Mouse (Mus musculus) heart, embryonic 10.5 days (tissue): ENCODE data around the gene Gm44502. TPM values are rescaled to one million over a fixed set of nuclear protein-coding genes. Genes with fewer than 3 reads are reported as not detected.

Source experiments
- DNase-seq: peaks from one replicate; pipeline ENCODE4 v3.0.0-alpha.2; 2017; ENCODE audit warnings: low spot score
- H3K27ac ChIP-seq: fragments of 300-500 bp; sonication (generic); 2 replicates; pipeline ENCODE4 v1.5.1; 2016; ENCODE audit warnings: mild to moderate bottlenecking
- H3K27me3 ChIP-seq: fragments of 300-500 bp; sonication (generic); 2 replicates; pipeline ENCODE4 v1.6.1; 2016; ENCODE audit warnings: mild to moderate bottlenecking; ENCODE audit not compliant: poor library complexity, insufficient read depth, severe bottlenecking
- H3K36me3 ChIP-seq: fragments of 300-500 bp; sonication (generic); 2 replicates; pipeline ENCODE4 v1.6.1; 2016; ENCODE audit warnings: mild to moderate bottlenecking, moderate library complexity
- H3K4me1 ChIP-seq: fragments of 300-500 bp; sonication (generic); 2 replicates; pipeline ENCODE4 v1.6.1; 2016; ENCODE audit warnings: mild to moderate bottlenecking
- H3K4me3 ChIP-seq: fragments of 300-500 bp; sonication (generic); 2 replicates; pipeline ENCODE4 v1.5.1; 2016; ENCODE audit warnings: mild to moderate bottlenecking, moderate library complexity
- H3K9me3 ChIP-seq: fragments of 300-500 bp; sonication (generic); 2 replicates; pipeline ENCODE4 v1.6.1; 2016; ENCODE audit warnings: mild to moderate bottlenecking, moderate library complexity
- WGBS: fragments of 180-500 bp; shearing (Covaris S2); methylation state at CpG from one replicate; pipeline ENCODE4 v1.1.7; 2016; 5-methylcytosine and 5-hydroxymethylcytosine counted together
- polyA plus RNA-seq: library from polyadenylated mRNA; unstranded; fragments of >200 nt; fragmentation: Nextera tagmentation; extraction: Ambion mirVana; gene quantifications from 2 replicates; pipeline ENCODE4 v1.2.1, GENCODE M21; 2016

The Gm44502 gene
- polyA plus RNA-seq, 1 experiment from 2014 or later = 0.58 TPM

DNA sequence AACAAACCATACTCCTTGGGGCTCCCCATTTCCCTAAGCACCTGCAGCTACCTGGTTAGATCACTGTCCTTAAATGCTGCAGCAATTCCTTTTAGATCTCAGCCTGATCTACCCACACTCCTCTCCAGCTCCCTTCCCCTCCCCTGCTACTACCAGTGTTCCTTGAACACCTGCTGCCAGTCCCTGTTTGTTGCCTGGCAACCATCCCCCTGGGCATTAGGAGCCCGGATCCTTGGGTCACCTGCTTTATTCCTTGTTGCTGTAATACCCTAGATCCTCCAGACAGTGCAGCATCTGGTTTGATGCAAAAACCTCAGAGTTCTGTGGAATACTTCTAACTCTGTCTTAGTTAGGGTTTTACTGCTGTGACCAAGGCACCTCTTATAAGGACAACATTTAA lies 35.6 kb upstream of the Gm44502 start:
- no peak overlapping the region for H3K27ac ChIP-seq
- 23% methylated on average over 1 of the region's 1 CpGs for WGBS
- H3K27me3 ChIP-seq = peaks cover 18% of the 10 kb centered on the region
- no peak overlapping the region for H3K4me3 ChIP-seq
- H3K9me3 ChIP-seq = no peaks in the 10 kb centered on the region
- no peak for DNase-seq
- no peaks in the 10 kb centered on the region for H3K36me3 ChIP-seq
- no peaks in the 10 kb centered on the region for H3K4me1 ChIP-seq

- no peaks in the 10 kb centered on the region for H3K36me3 ChIP-seq
- DNase-seq = no peak
- no peak overlapping the region for H3K4me3 ChIP-seq
- peaks cover 29% of the 10 kb centered on the region for H3K27me3 ChIP-seq
- no peaks in the 10 kb centered on the region for H3K4me1 ChIP-seq
- 59% methylated on average over 5 of the region's 5 CpGs for WGBS
- H3K9me3 ChIP-seq = no peaks in the 10 kb centered on the region
- H3K27ac ChIP-seq = no peak overlapping the region
These were observed 34.1 kb upstream of the Gm44502 start for GRCm38 (mm10) chr15:89463334-89464235.

DNA sequence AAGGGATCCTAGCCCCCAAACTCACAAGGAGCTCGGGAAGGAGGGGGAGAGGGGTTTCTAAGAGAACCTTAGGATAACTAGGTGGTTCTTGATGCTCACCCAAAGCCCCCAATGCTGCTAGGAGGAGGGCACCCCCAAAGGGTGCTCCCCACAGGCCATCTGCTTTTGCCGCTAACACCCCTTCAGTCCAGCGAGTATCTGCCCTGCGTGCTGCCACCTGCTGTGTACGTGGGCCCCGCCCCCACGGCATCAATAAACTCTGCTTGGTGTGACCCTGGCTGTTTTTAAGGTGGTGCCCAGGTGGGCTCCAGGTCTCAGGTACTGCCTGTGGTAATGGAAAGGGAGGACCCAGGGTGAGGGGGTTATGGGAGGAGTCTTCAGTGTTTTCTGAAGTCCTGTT lies 32.7 kb upstream of the Gm44502 start:
- H3K4me3 ChIP-seq = no peak overlapping the region
- DNase-seq = peak; percentile 53
- no peaks in the 10 kb centered on the region for H3K9me3 ChIP-seq
- H3K27me3 ChIP-seq = peaks cover 42% of the 10 kb centered on the region
- no peak overlapping the region for H3K27ac ChIP-seq
- no peaks in the 10 kb centered on the region for H3K4me1 ChIP-seq
- H3K36me3 ChIP-seq = no peaks in the 10 kb centered on the region
- WGBS = 68% methylated on average over 7 of the region's 7 CpGs

GRCm38 (mm10) chr15:89461321-89461720 lies 31.8 kb upstream of the Gm44502 start:
- Histone ChIP-seq H3K4me1 (no peaks in the 10 kb centered on the region), H3K27ac (no peak overlapping the region), H3K36me3 (no peaks in the 10 kb centered on the region), H3K4me3 (no peak overlapping the region), H3K27me3 (peaks cover 50% of the 10 kb centered on the region), H3K9me3 (no peaks in the 10 kb centered on the region)
- WGBS = 75% methylated on average over 15 of the region's 15 CpGs
- DNase-seq = peak; percentile 75

- no peaks in the 10 kb centered on the region for H3K4me1 ChIP-seq
- WGBS = 57% methylated on average over 10 of the region's 10 CpGs
- no peak for DNase-seq
These were observed 30.8 kb upstream of the Gm44502 start for GRCm38 (mm10) chr15:89460298-89460697.

DNA sequence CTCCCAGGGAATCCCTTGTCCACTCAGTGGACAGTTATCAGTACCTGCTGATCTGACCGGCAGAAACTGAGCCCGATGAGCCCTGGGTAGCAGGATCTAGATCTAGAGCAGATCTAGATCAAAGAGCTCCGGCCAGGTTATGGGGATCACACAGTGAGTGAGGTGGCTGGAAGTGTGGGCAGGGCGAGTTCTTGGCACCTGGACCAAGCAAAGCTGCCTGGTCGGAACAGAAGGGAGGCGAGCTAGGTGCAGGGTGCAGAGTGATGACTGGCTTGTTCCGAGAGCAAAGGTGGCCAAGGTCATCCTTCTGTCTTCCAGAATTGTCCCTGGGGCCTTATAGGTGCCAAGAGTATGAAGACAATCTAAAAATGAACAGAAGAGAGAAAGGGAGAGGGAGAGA lies 30.3 kb upstream of the Gm44502 start:
- 82% methylated on average over 7 of the region's 7 CpGs for WGBS
- H3K4me3 ChIP-seq = no peak overlapping the region
- H3K4me1 ChIP-seq = peaks cover 2% of the 10 kb centered on the region; the same call in 1 of the 2 replicates
- peaks cover 65% of the 10 kb centered on the region for H3K27me3 ChIP-seq
- H3K27ac ChIP-seq = no peak overlapping the region
- no peaks in the 10 kb centered on the region for H3K9me3 ChIP-seq
- DNase-seq = no peak
- no peaks in the 10 kb centered on the region for H3K36me3 ChIP-seq

More at GRCm38 (mm10) chr15:89460298-89460697, 30.8 kb upstream of the Gm44502 start:
- H3K27me3 ChIP-seq = peaks cover 61% of the 10 kb centered on the region
- no peak overlapping the region for H3K27ac ChIP-seq
- H3K4me3 ChIP-seq = no peak overlapping the region
- H3K36me3 ChIP-seq = no peaks in the 10 kb centered on the region
- H3K9me3 ChIP-seq = no peaks in the 10 kb centered on the region

DNA sequence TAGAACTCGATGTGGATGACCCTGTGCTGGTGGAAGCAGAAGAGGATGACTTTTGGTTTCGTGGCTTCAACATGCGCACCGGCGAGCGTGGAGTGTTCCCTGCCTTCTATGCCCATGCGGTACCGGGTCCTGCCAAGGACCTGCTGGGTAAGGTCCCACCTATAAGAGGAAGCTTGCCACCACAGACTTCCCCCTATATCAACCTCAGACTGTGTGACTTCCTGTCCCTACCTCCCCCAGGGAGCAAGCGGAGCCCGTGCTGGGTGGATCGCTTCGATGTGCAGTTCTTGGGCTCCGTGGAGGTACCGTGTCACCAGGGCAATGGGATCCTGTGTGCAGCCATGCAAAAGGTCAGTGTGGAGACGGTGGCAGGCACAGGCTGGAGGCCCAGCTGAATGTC lies 29.4 kb upstream of the Gm44502 start:
- DNase-seq = no peak
- Histone ChIP-seq H3K9me3 (no peaks in the 10 kb centered on the region), H3K36me3 (no peaks in the 10 kb centered on the region), H3K27me3 (peaks cover 74% of the 10 kb centered on the region), H3K27ac (no peak overlapping the region), H3K4me3 (no peak overlapping the region), H3K4me1 (peaks cover 11% of the 10 kb centered on the region)
- WGBS = 88% methylated on average over 15 of the region's 15 CpGs

- H3K9me3 ChIP-seq = no peaks in the 10 kb centered on the region
- H3K27me3 ChIP-seq = peaks cover 77% of the 10 kb centered on the region
- 65% methylated on average over 6 of the region's 6 CpGs for WGBS
- DNase-seq = no peak
- H3K36me3 ChIP-seq = no peaks in the 10 kb centered on the region
- H3K4me1 ChIP-seq = peaks cover 17% of the 10 kb centered on the region
- H3K27ac ChIP-seq = no peak overlapping the region
- H3K4me3 ChIP-seq = no peak overlapping the region
These were observed 26.1 kb upstream of the Gm44502 start for GRCm38 (mm10) chr15:89455642-89456041.

DNA sequence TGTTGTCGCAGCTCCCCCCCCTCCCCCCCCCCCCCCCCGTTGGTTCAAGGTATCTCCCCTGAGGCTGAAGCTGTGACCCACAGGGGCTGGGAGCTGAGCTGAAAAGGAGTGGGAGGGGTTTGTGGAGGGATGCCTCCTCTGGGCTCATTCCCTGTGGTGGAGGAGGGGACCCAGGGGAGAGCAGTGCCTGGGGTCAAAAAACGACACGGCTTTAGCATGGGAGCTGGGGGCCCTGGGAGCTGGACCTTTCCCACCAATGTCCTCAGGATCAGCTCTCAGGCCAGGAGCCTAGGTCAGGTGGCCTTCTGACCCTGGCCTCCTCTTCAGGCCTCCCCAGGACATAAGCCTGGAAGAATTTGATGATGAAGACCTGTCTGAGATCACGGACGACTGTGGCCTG lies 25.4 kb upstream of the Gm44502 start:
- no peaks in the 10 kb centered on the region for H3K9me3 ChIP-seq
- H3K4me3 ChIP-seq = peak overlapping the region; percentile 5
- no peak overlapping the region for H3K27ac ChIP-seq
- peaks cover 69% of the 10 kb centered on the region for H3K27me3 ChIP-seq
- H3K36me3 ChIP-seq = no peaks in the 10 kb centered on the region
- WGBS = 15% methylated on average over 5 of the region's 6 CpGs
- no peak for DNase-seq
- H3K4me1 ChIP-seq = peaks cover 17% of the 10 kb centered on the region

DNA sequence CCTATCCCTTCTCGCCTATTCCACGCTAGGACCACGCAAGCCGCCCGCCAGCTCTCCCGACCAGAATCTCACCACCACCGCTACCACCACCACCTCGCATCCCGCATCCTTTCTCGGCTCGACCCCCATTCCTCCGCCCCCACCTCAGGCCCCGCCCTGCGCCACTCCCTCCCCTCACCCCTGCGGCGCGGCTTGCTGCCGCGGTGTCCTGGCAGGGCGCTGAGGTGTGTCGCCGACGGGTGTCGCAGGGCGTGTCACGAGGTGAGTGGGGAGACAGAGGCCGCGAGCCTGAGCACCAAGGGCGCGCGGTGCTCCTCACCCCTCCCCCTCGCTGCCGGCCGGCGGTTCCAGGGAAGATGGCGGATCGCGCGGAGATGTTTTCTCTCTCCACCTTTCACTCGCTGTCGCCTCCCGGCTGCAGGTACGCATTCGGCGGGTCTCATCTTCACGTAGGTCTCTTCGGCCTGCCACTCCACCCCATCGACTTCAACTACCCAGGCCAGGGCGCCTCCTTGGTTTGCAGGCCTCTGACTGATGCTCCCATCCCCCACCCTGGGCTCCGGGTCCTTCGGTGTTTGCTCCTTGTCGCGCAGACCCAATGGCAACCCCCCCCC lies 24.5 kb upstream of the Gm44502 start, which contains the start of gene Mapk8ip2:
Mapk8ip2 (plus strand) TSS at position 49 of the 614 bp plus-strand sequence.
- H3K36me3 ChIP-seq = no peaks in the 10 kb centered on the region
- WGBS = 1% methylated on average over 53 of the region's 53 CpGs
- peaks cover 64% of the 10 kb centered on the region for H3K27me3 ChIP-seq
- peak within 1 kb of the TSS; percentile 69 for H3K4me3 ChIP-seq
- H3K4me1 ChIP-seq = peaks cover 17% of the 10 kb centered on the region
- no peak for DNase-seq
- no peak within 1 kb of the TSS for H3K27ac ChIP-seq
- no peaks in the 10 kb centered on the region for H3K9me3 ChIP-seq

DNA sequence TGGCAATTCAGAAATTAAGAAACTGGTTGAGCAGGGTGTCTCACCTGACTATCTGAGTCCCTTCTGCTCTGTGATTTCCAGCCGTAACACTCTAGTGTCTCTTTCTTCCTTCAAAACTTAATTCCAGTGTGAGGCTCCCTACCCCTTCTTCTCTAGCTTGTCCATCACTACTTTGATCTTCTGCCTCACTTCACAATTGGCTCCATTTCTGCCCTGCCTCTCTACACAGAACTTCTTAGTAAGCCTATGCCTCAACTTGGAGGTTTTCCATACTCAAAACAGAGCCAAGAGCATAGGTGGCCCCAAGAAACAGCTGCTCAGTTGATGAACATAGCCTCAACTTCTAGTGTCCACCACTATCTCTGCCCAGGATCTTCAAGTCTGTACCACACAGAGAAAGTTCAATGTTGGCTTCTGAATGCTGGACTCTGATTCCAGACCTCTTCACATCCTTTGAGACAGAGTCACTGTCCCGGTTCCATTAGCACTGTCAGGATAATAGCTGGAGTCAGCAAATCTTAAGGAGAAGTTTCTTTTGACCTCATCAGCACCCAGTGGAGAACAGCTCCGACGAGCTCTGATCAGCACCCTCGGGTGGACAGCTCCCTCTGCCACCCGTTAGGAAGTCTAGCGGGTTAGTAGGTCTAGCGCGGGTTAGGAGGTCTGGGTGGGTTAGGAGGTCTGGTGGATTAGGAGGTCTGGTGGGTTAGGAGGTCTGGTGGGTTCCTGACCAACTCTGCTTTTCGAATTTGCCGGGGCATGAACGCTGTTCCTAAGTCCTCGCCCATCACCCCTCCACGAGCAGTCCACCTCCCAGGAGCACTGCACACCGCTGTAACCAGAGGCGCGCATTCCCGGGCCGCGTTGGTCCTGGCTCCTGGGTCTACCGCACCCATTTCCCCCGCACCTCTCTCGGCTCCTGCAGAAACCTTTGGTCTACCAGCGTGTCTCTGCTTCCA lies 23.7 kb upstream of the Gm44502 start:
- WGBS = 5% methylated on average over 24 of the region's 24 CpGs
- Histone ChIP-seq H3K36me3 (no peaks in the 10 kb centered on the region), H3K27me3 (peaks cover 57% of the 10 kb centered on the region), H3K27ac (no peak overlapping the region), H3K4me1 (peaks cover 17% of the 10 kb centered on the region), H3K9me3 (no peaks in the 10 kb centered on the region), H3K4me3 (peak overlapping the region; percentile 69)
- DNase-seq = peak; percentile 84

GRCm38 (mm10) chr15:89442486-89443070 lies 13.1 kb upstream of the Gm44502 start:
- Histone ChIP-seq H3K27ac (no peak overlapping the region), H3K36me3 (no peaks in the 10 kb centered on the region), H3K4me1 (no peaks in the 10 kb centered on the region), H3K27me3 (no peaks in the 10 kb centered on the region), H3K4me3 (no peak overlapping the region), H3K9me3 (no peaks in the 10 kb centered on the region)
- WGBS = 33% methylated on average over 8 of the region's 8 CpGs
- no peak for DNase-seq
